Mouse (Mus musculus): ENCODE results near the gene Dmgdh.

The Dmgdh gene

DNA sequence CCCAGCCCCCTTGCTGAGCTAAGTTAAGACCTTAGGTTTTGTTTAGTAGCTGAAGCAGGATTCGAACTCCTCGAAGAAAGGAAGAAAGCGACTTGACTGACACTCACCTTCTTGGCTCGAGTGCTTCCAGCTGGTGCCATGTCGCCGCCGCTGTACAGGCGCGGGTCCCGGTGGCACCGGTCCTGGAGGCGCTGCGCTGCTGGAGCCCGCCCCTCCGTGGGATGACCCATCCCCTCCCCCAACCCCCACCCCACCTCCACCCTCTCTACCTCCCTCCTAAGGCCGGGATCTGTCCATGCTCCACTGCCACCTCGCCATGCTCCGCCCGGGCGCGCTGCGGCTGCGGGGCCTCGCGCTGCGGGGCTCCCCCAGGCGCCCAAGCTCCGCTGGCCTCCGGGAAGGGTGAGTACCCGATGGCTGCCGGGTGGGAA lies at the start of gene Dmgdh, which contains the start of gene Bhmt2:
Gene Dmgdh (plus strand): TSS at position 303 of the 431 bp plus-strand sequence.
Gene Bhmt2 (minus strand): TSS at position 172 of the 431 bp plus-strand sequence.
- no peak for DNase-seq (ENCODE audit: low spot score)

- DNase-seq (ENCODE audit: low spot score), result no peak
Measured at GRCm38 (mm10) chr13:93628861-93629260, 45.4 kb upstream of the Dmgdh start.

GRCm38 (mm10) chr13:93630941-93631705 lies 43.1 kb upstream of the Dmgdh start:
- DNase-seq (ENCODE audit: low spot score), result no peak

DNA sequence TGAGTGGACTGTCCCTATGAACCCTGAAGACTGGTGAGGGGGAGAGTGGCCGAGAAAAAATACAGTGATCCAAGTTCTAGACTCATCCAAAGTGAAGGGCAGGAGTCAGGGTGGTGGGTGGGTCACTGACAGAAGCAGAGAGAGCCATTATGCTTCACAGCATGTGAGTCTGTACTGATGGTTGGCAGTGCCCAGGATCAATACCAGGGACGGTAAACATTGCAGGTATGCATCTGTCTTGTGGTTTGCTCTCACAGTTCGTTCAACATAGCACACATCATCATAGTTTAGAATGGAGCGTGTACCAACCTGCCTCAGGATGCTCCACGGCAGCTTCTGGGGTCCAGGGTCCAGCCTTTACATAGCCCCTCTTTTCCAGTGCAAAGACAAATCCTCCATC lies 41.3 kb upstream of the Dmgdh start:
- DNase-seq (ENCODE audit: low spot score), result no peak

- no peak for DNase-seq (ENCODE audit: low spot score)
Measured at GRCm38 (mm10) chr13:93636561-93636960, 37.7 kb upstream of the Dmgdh start.

GRCm38 (mm10) chr13:93637282-93638245 lies 36.7 kb upstream of the Dmgdh start, which contains the start of gene Bhmt:
Gene Bhmt, minus strand, starts transcription at chr13:93637961.
- no peak for DNase-seq (ENCODE audit: low spot score)

- DNase-seq (ENCODE audit: low spot score), result no peak
Measured at GRCm38 (mm10) chr13:93639636-93640035, 34.6 kb upstream of the Dmgdh start.

DNA sequence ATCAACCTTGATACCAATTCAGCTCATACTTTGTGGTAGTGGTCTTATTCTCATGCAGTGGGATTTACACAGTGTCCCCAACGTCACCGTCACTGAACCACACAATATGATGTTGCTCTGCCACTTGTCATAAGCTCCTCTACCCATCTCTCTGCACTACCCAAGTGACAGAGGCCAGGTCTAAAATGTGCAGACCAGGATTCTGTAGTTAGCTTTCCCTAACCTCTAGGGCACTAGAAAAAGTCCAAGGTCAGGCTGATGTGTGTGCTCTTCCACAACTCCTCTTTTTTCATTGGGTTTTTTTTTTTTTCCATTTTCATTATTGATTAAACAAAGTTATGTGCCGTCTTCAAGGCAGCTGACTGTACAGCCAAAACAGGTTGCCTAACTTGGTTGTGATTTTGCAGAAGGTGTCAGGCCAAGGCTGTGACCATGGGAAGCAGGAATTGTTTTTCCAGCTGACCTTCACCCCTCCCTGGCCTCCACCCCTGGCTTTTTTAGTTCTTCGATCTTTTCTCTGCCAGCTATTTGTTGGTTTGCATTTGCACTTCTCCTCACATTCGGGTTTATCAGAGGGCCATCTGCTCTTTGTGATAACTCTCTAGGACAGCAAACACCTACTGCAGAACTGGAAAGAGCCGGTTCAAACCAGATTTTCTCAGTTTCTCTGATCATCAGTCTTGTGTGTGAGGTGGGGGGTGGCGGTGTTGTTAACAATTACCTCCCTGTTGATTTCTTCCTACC lies 25.7 kb upstream of the Dmgdh start:
- no peak for DNase-seq (ENCODE audit: low spot score)

DNA sequence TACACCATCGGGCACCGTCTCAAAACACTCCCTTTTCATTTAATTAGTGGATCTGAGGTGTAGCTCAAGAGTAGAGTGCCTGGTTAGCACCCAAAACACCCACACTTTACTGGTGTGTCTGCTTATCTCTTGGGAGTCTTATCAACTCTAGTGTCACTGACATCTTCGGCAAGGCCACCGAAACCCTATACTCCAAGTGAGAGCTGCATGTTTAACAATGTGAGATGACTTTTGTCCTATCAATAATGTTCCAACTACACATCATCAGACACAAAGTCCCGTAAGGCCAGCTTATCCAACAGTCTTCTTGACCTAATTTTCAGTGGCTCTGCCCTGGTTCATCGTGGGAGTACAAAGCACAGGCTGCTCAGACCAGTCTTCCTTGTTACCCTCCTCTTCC lies 20.9 kb upstream of the Dmgdh start:
- no peak for DNase-seq (ENCODE audit: low spot score)

DNA sequence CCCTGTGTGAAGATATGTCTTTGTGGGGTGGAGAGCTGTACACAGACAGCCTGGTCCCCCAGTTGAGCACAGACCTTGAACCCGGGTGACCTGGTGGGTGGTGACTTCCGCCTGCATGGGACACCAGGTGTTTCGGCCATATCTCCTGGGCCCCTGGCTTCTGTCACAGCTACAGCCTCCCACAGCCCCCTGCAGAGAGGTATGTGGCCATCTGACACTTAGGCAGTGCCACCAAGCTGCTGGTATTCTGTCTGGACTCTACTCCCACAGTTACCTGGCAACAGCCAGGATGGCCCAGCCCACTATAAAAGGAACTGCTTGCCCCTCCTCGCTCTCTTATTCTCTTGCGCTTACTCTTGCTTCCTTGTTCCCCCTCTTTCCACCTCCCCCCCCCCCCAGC lies 16.3 kb upstream of the Dmgdh start:
- DNase-seq (ENCODE audit: low spot score), result no peak

DNA sequence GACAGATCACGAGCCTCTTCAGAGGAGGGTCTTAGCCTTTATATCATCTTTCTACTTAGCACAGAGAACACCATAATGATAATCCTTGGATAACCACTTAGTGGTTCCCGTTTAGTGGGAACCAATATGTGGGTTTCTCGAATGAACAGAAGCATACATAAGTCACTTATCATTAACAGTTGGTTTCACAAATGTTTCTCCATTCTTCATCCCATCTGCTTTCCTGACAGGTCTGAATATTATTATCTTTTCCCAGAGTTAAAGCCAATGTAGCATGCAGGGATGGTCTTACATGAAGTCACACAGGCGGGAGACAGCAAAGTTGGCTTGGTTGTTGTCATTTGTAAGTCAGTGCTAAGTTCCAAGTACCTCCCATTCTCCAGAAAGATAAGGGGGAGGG lies 6.6 kb upstream of the Dmgdh start:
- DNase-seq (ENCODE audit: low spot score), result peak; percentile 44

GRCm38 (mm10) chr13:93672371-93672770 lies 1.9 kb upstream of the Dmgdh start:
- no peak for DNase-seq (ENCODE audit: low spot score)

DNA sequence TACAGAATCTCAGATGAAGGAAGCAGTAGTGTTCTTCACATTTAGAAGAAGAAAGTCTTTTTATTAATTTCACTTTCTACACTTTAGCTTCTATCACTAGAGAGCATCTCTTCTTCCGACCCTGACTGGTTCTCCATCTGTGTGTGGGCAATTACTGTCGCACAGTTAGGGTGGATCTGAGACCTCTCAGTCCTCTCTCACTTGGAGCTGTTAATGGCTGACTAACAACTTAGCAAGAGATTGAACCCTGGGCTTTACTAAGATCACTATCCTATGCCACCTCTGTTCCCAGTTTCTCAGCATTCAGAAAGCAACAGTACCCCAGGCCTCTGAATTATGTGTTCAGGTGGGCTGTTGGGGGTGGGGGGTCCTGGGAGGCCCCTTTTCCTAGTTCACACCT lies 937 bp upstream of the Dmgdh start:
- no peak for DNase-seq (ENCODE audit: low spot score)

DNA sequence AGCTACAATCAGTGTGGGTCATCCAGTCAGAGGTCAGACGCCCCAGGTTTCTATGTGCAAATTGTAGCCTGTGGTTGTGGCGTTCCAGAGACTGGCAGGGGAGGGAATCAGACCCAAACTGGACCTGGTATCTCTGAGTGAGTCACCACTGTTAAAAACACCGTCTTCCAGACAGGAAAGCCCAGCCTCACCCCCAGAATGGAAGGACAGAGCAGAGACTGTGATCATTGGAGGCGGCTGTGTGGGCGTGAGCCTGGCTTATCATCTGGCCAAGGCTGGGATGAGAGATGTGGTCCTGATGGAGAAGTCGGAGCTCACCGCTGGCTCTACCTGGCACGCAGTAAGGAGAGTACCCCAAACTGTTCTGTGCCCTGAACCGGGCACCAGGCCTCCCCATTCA lies 2.6 kb downstream of the Dmgdh start:
- no peak for DNase-seq (ENCODE audit: low spot score)

GRCm38 (mm10) chr13:93683336-93683735 lies 9.1 kb downstream of the Dmgdh start:
- no peak for DNase-seq (ENCODE audit: low spot score)

- no peak for DNase-seq (ENCODE audit: low spot score)
Measured at GRCm38 (mm10) chr13:93685226-93685625, 11.0 kb downstream of the Dmgdh start.

DNA sequence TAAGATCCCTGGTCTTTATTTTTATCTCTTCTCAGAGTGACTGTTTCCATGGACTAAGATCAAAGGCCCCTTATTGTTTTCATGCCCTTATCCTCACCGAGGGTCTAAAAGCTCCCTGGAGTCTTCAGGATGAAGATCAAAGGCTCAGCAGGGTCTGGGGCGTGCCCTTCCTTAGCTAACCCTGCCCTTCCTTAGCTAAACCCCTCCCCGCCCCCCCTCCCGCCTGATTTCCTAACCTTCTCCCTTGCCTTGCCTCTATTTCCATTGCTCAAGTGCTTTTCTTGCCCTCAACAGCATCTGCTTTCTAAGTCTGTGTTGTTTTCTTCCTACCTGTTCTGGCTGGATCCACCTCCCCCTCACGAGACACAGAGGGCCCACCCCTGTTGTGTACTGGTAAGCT lies 13.1 kb downstream of the Dmgdh start:
- no peak for DNase-seq (ENCODE audit: low spot score)

- no peak for DNase-seq (ENCODE audit: low spot score)
Measured at GRCm38 (mm10) chr13:93689566-93689965, 15.3 kb downstream of the Dmgdh start.

GRCm38 (mm10) chr13:93690821-93691220 lies 16.6 kb downstream of the Dmgdh start:
- no peak for DNase-seq (ENCODE audit: low spot score)

DNA sequence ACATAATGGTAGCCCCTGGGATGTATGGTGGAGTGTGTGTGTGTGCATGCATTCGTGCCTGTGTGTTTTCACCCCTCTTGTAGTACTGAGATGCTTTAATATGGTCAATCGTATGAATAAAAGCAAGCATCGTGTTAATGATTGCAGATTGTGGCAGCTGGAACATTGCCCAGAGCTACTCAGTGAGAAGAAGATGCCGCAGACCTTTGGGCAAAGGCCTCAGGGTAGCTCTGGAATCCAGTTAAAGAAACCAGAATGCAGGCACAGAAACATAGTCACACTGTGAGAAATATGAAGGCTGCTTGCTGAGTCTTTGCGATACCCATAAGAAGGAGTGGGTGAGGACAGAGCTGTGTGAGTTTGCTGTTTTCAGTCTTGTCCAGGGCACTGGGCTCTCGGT lies 24.6 kb downstream of the Dmgdh start:
- DNase-seq (ENCODE audit: low spot score), result no peak

DNA sequence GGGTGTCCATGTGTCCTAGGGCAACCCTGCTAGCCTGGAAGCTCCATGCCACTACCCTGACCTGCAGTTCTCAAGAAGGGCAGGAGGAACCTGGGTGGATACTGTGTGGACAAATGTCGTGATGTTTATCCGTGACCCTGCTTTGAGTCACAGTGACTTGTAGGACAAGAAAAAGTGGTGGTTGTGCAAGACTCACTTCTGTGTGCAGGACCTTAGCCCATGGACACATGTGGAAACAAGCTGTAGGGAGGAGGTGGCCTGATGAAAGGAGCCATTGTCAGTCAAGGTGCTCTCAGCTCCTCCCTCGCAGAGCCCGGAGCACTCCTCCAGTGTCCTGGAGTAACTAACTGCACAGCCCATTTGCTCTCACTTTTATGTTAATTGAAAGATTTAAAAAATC lies 31.5 kb downstream of the Dmgdh start:
- DNase-seq (ENCODE audit: low spot score), result no peak

DNA sequence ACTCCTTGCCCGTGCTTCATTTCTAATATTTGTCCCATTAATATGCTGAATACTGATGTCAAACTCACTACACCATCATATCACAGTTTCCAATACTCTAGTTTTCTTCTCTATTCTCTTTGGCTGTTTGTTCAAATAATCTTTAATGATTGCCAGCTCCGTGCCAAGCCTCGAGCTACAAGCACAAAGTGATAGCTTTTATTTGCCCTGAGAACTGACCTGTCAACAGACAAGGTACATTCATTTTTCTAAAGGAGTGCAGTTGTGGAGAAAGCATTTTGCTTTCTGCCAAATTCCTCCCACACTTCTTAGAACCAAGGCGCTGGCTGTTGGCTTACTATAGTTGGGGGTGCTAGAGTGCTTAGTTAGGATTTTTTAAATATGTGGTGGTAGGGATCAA lies 33.0 kb downstream of the Dmgdh start:
- no peak for DNase-seq (ENCODE audit: low spot score)

Measured in layer of hippocampus, adult 9-10 months (tissue).